Mouse (Mus musculus) forebrain, embryonic 16.5 days (tissue): ENCODE measurements at regions not wholly inside any gene's neighbourhood (a gene's known extent, or its start where the extent isn't known, plus 50 kb on each side); places are given as distances from the start of the nearest gene placed in this dataset.

Source experiments
- ATAC-seq: fragments of 200-750 bp; cut with Nextera tagmentation; 2 replicates; pipeline ENCODE4 v1.8.0; 2017; ENCODE audit warnings: mild to moderate bottlenecking, moderate library complexity
- H3K27ac ChIP-seq: fragments of 300-500 bp; sonication (generic); 2 replicates; pipeline ENCODE4 v1.5.1; 2014; ENCODE audit warnings: low read length, control low read depth
- H3K27me3 ChIP-seq: fragments of 300-500 bp; sonication (generic); replicated peaks from 2 replicates; pipeline ENCODE4 v1.6.1; 2014; ENCODE audit warnings: low read length; ENCODE audit not compliant: control insufficient read depth, insufficient read depth
- H3K36me3 ChIP-seq: fragments of 300-500 bp; sonication (generic); 2 replicates; pipeline ENCODE4 v1.6.1; 2014; ENCODE audit not compliant: control insufficient read depth, insufficient read depth
- H3K4me1 ChIP-seq: fragments of 300-500 bp; sonication (generic); replicated peaks from 2 replicates; pipeline ENCODE4 v1.6.1; 2014; ENCODE audit warnings: low read length; ENCODE audit not compliant: control insufficient read depth, insufficient read depth
- H3K4me2 ChIP-seq: fragments of 300-500 bp; sonication (generic); 2 replicates; pipeline ENCODE4 v1.6.1; 2014; ENCODE audit warnings: mild to moderate bottlenecking, low read length, control low read depth
- H3K4me3 ChIP-seq: fragments of 300-500 bp; sonication (generic); replicated peaks from 2 replicates; pipeline ENCODE4 v1.5.1; 2014; ENCODE audit warnings: mild to moderate bottlenecking, low read length, control low read depth
- H3K9ac ChIP-seq: fragments of 300-500 bp; sonication (generic); replicated peaks from 2 replicates; pipeline ENCODE4 v1.6.1; 2014; ENCODE audit warnings: low read depth, low read length, control low read depth
- H3K9me3 ChIP-seq: fragments of 300-500 bp; sonication (generic); 2 replicates; pipeline ENCODE4 v1.6.1; 2016; ENCODE audit warnings: low read length; ENCODE audit not compliant: control insufficient read depth
- WGBS: fragments of 180-500 bp; shearing (Covaris S2); extraction: QIAGEN DNeasy Blood & Tissue Kit; methylation state at CpG from one replicate; pipeline ENCODE4 v1.1.7; 2014; 5-methylcytosine and 5-hydroxymethylcytosine counted together

DNA sequence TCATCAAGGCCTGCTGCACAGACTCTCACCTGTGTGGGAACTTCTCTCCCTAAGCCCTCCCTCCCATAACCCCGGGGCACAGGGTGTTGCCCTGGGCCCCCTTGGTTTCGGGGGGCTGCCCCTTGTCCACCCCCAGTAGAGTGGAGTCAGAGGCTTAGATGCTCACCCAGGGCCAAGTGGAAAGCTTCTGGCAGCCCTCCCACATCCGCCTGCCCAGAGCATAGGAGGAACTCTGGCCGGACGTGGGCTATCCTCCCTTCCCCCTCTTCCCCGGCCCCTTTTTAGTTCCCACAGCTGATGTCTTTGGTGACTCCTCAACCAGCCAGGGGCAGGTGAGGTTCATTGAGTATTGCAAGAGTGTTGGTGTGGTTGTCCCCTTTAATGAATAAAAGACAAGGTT lies 125.3 kb upstream of the Rnaseh2b start:
- H3K4me3 ChIP-seq: no peak overlapping the region
- H3K27ac ChIP-seq: no peak overlapping the region
- H3K9ac ChIP-seq: no peak overlapping the region
- H3K27me3 ChIP-seq: no peaks in the 10 kb centered on the region
- H3K9me3 ChIP-seq: no peaks in the 10 kb centered on the region
- no peak overlapping the region for H3K4me2 ChIP-seq
- H3K4me1 ChIP-seq: 0 out of 2 replicates have a peak, but pooled peaks cover 2% of the 10 kb centered on the region
- ATAC-seq: no peak
- 80% methylated on average over 6 of the region's 6 CpGs for WGBS
- no peaks in the 10 kb centered on the region for H3K36me3 ChIP-seq

DNA sequence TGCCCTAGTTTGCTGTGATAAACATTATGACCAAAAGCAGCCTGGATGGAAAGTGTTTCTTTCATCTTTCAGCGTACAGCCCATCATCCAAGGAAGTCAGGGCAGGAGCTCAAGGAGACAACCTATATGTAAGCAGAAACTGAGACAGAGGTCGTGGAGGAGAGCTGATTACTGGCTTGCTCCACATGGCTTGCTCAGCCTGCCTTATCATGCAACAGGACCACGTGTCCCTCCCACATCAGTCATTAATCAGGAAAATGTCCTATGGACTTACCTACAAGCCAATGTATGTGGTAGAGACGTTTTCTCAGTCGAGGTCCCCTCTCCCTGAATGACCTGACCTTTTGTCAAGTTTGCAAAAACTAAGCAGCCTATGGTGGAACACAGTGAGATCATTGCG lies 123.7 kb upstream of the Rnaseh2b start:
- no peaks in the 10 kb centered on the region for H3K27me3 ChIP-seq
- no peak overlapping the region for H3K4me3 ChIP-seq
- 82% methylated on average over 6 of the region's 6 CpGs for WGBS
- H3K9me3 ChIP-seq: no peaks in the 10 kb centered on the region
- no peak overlapping the region for H3K4me2 ChIP-seq
- no peak for ATAC-seq
- peaks cover 5% of the 10 kb centered on the region for H3K4me1 ChIP-seq
- no peaks in the 10 kb centered on the region for H3K36me3 ChIP-seq
- H3K9ac ChIP-seq: no peak overlapping the region
- no peak overlapping the region for H3K27ac ChIP-seq

DNA sequence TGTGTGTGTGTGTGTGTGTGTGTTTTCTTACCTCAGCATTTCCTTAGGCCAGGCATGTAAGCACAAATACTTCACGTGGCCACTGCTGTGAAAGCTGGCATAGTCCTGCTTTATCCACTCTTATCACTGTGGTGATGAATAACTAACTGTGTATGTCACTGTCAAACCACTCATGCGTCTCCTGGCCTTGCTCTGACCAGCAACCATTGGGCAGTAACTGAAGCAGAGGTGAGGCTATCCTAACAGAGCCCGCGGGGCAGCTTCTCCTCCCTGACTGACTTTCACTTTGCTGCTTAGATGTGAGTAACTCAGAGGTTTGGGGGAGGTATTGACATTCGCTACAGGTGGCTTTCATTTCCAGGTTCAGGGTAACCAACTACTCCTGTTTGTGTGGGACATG lies 122.0 kb upstream of the Rnaseh2b start:
- no peak overlapping the region for H3K4me2 ChIP-seq
- H3K9ac ChIP-seq: no peak overlapping the region
- no peak for ATAC-seq
- no peaks in the 10 kb centered on the region for H3K9me3 ChIP-seq
- H3K36me3 ChIP-seq: no peaks in the 10 kb centered on the region
- H3K4me1 ChIP-seq: peaks cover 21% of the 10 kb centered on the region
- no peaks in the 10 kb centered on the region for H3K27me3 ChIP-seq
- H3K4me3 ChIP-seq: no peak overlapping the region
- 74% methylated on average over 5 of the region's 5 CpGs for WGBS
- H3K27ac ChIP-seq: no peak overlapping the region

- ATAC-seq: no peak
- H3K4me3 ChIP-seq: no peak overlapping the region
- 52% methylated on average over 15 of the region's 15 CpGs for WGBS
- H3K36me3 ChIP-seq: no peaks in the 10 kb centered on the region
- H3K27me3 ChIP-seq: no peaks in the 10 kb centered on the region
- H3K4me1 ChIP-seq: peaks cover 22% of the 10 kb centered on the region
- H3K9ac ChIP-seq: no peak overlapping the region
- H3K4me2 ChIP-seq: no peak overlapping the region
- no peaks in the 10 kb centered on the region for H3K9me3 ChIP-seq
- no peak overlapping the region for H3K27ac ChIP-seq
Observed at GRCm38 (mm10) chr14:62171256-62172047, 120.9 kb upstream of the Rnaseh2b start.

- 17% methylated on average over 16 of the region's 16 CpGs for WGBS
- H3K27ac ChIP-seq: peak overlapping the region; percentile 51
Observed at GRCm38 (mm10) chr14:62173835-62174530, 118.4 kb upstream of the Rnaseh2b start.

GRCm38 (mm10) chr14:62175384-62176048 lies 116.9 kb upstream of the Rnaseh2b start:
- Histone ChIP-seq H3K27ac (no peak overlapping the region), H3K4me1 (peaks cover 22% of the 10 kb centered on the region), H3K4me3 (no peak overlapping the region), H3K4me2 (no peak overlapping the region), H3K9me3 (no peaks in the 10 kb centered on the region), H3K36me3 (no peaks in the 10 kb centered on the region), H3K9ac (no peak overlapping the region), H3K27me3 (no peaks in the 10 kb centered on the region)
- no peak for ATAC-seq
- WGBS: 59% methylated on average over 12 of the region's 12 CpGs

More at GRCm38 (mm10) chr14:62173835-62174530, 118.4 kb upstream of the Rnaseh2b start:
- Histone ChIP-seq H3K4me3 (peak overlapping the region; percentile 3; the same call in 1 of the 2 replicates), H3K9me3 (no peaks in the 10 kb centered on the region), H3K27me3 (no peaks in the 10 kb centered on the region), H3K4me1 (peaks cover 22% of the 10 kb centered on the region), H3K4me2 (peak overlapping the region; percentile 44), H3K36me3 (no peaks in the 10 kb centered on the region), H3K9ac (no peak overlapping the region)
- peak; percentile 78 for ATAC-seq

GRCm38 (mm10) chr14:62177509-62177908 lies 114.9 kb upstream of the Rnaseh2b start:
- ATAC-seq: no peak
- no peak overlapping the region for H3K4me2 ChIP-seq
- no peaks in the 10 kb centered on the region for H3K36me3 ChIP-seq
- no peaks in the 10 kb centered on the region for H3K27me3 ChIP-seq
- H3K4me3 ChIP-seq: no peak overlapping the region
- peaks cover 20% of the 10 kb centered on the region for H3K4me1 ChIP-seq
- H3K9me3 ChIP-seq: no peaks in the 10 kb centered on the region
- no peak overlapping the region for H3K9ac ChIP-seq
- no peak overlapping the region for H3K27ac ChIP-seq
- WGBS: 91% methylated on average over 5 of the region's 5 CpGs

GRCm38 (mm10) chr14:62187360-62187759 lies 105.0 kb upstream of the Rnaseh2b start:
- no peak overlapping the region; the same call in 1 of the 2 replicates for H3K27ac ChIP-seq
- peaks cover 9% of the 10 kb centered on the region for H3K4me1 ChIP-seq
- no peak overlapping the region for H3K4me3 ChIP-seq
- no peaks in the 10 kb centered on the region for H3K27me3 ChIP-seq
- H3K36me3 ChIP-seq: no peaks in the 10 kb centered on the region
- no peak overlapping the region for H3K9ac ChIP-seq
- ATAC-seq: 0 out of 2 replicates have a peak, but pooled peaks have one; percentile 31
- H3K9me3 ChIP-seq: no peaks in the 10 kb centered on the region
- WGBS: 60% methylated on average over 11 of the region's 11 CpGs
- no peak overlapping the region for H3K4me2 ChIP-seq
